Mouse (Mus musculus) kidney, postnatal 36 days (tissue): Measurements from ENCODE around the gene Birc3.
"Not testable (repeated sequence)": the region's sequence is repeated elsewhere in the genome, so short reads cannot be mapped to it uniquely, and the experiment has no call there.

Experiments used
- DNase-seq, 2 experiments: peaks; one replicate each; pipeline ENCODE4 v3.0.0; 2021 to 2022; ENCODE audit warnings: mixed read lengths in 2 of 2

Gene Birc3

GRCm38 (mm10) chr9:7866981-7867380 lies 6.0 kb downstream of the Birc3 start:
- DNase-seq = not testable (repeated sequence)

GRCm38 (mm10) chr9:7860976-7861375 lies 12.0 kb downstream of the Birc3 start:
- DNase-seq = no peak

GRCm38 (mm10) chr9:7855912-7856311 lies 17.1 kb downstream of the Birc3 start:
- no peak for DNase-seq

DNA sequence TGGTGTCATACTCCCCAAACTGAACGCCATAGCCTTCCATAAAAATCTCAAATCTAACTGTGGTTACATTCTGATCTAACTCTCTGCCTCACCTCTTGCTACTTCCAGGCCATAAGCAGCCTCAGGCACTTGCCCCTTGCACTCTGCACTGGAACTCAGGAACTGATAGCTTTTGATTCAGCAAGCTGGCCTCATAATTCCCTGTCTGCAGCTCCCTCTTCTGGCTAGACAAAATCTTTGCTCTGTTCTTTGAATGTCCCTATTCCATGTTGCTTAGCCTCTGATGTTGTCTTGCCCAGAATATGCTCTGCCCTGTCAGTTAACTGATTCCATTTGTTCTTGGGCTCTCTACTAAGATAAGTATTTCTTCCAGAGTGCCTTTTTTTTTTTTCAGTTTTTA lies 17.6 kb downstream of the Birc3 start:
- DNase-seq = peak; percentile 65 to 75

GRCm38 (mm10) chr9:7854196-7854595 lies 18.8 kb downstream of the Birc3 start:
- not testable (repeated sequence) for DNase-seq

DNA sequence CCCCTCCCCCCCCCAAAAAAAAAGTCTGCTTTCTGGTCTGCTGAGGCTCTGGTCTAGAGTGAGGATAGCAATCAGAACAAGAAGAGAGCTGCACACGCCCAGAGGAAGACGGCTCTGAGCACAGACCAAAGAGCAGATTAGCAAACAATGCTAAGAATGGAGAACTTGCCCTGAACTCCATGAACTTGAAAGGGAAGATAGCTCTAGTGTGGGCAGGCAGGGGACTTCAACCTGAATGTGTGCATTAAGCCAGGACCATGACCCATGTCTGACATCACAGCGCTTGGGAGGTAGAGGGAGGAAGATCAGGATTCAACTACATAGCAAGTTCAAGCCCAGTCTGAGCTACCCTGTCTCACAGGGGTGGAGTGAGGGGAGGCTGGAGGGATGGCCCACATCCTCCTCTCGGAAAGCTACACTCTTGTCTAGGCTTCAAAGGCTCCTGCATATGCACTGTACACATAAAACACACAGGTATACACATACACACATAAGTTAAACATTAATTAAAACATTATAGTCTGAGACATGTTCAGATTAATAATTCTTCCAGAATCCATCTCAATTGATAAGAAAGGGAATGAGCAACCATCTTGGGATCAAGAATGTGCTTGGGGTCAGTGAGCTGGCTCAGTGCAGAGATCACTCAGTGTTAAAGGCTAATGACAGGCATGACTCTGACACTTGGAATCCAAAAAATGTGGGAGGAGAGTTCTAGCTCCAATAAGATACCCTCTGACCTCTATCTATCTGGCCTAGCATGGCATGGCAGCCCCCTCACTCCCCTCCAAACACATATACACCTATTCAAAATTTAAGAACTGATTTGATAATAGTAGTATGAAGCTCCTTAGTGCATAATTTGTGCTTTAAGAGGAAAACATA lies 20.4 kb downstream of the Birc3 start:
- DNase-seq = peak in 1 of 2 experiments; percentile 35

GRCm38 (mm10) chr9:7851841-7852240 lies 21.1 kb downstream of the Birc3 start:
- DNase-seq = no peak

- DNase-seq = no peak
Measured at GRCm38 (mm10) chr9:7848191-7848590, 24.8 kb downstream of the Birc3 start.

GRCm38 (mm10) chr9:7846667-7847199 lies 26.3 kb downstream of the Birc3 start:
- no peak for DNase-seq

GRCm38 (mm10) chr9:7845216-7845895 lies 27.6 kb downstream of the Birc3 start:
- peak in 1 of 2 experiments; percentile 48 for DNase-seq

DNA sequence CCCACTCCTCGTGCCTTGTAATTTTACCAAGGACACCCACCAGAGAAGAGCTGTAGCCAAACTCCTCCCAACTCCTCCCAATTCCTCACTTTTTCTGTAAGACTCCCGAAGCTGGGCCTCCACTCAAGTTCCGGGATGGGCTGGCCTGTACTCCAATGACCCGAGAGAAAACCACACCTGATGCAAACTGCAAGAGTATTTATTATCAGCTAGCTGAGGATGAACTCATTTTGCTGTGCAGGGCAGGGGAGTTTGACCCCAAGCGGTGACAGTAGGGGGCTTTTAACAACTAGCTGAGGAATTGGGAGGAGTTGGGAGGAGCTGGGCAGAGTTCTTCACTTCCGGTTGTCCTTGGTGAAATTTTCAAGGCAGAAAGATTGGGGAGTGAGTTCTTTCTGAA lies 31.8 kb downstream of the Birc3 start:
- DNase-seq = no peak

GRCm38 (mm10) chr9:7837806-7838440 lies 35.1 kb downstream of the Birc3 start:
- DNase-seq = peak in 1 of 2 experiments; percentile 12

DNA sequence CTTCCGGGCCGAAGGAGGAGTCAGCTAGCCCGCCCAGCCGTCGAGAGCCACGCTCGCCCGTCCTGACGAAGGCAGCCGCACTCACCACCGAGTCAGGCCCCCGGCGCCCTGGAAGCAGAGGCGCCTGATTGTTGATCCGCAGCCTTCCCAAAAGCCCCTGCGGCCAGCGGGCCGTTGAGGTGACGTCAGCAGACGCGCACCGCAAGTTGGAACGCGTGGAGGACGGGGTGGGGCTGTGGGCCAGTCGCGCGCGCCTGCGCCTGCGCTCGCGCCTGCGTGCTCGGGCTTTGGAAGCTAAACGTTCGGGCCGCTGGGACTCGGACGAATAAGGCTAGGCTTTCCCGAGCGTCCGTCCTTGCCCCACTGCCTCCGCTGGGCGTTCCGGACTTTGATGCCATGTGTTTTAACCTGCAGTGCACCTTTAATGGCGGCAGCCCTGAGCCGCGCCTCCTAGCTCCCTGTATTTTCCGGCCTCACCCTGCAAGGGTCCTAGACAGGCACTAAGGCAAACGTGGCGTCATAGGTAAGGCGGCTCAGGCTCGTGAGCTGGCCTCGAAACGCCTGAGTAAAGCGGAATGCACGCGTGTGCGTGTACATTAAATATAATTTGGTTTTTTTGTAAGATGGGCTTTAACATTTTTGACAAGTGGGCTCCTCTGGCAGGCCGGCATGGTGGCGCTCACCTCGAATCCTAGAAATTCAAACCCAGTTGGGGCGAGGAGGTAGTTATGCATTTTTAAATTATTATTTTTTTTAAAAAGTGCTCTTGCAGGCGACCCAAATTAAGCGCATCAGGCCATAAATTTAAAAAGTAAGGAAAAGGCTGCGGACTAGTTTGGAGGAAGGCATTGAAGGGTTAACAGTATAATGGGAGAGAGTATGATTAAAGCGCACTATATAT lies 35.8 kb downstream of the Birc3 start, which contains the start of gene Birc2:
Gene Birc2 (minus strand): TSS at position 160 of the 901 bp plus-strand sequence.
- peak; percentile 97 to 98 for DNase-seq

DNA sequence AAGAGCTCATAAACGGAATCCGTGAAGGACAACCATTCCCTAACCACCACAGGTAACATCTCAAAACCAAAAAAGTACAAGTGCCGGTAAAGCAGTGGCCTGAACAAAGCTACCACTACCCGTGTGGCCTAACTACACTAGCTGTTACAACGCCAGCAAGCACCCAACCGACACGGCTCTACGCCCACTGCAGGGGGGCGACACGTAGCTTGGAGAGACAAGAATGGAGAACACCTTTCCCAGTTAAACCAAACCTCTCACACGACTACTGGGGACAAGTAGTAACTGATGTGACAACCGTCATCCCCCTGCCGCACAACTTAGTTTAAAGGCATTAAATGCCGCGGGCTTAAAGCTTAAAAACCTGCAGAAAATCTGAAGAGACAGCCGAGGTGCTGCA lies 36.7 kb downstream of the Birc3 start:
- peak; percentile 46 to 67 for DNase-seq

GRCm38 (mm10) chr9:7835302-7835701 lies 37.7 kb downstream of the Birc3 start:
- DNase-seq = no peak

- no peak for DNase-seq
Measured at GRCm38 (mm10) chr9:7833421-7833820, 39.6 kb downstream of the Birc3 start.

DNA sequence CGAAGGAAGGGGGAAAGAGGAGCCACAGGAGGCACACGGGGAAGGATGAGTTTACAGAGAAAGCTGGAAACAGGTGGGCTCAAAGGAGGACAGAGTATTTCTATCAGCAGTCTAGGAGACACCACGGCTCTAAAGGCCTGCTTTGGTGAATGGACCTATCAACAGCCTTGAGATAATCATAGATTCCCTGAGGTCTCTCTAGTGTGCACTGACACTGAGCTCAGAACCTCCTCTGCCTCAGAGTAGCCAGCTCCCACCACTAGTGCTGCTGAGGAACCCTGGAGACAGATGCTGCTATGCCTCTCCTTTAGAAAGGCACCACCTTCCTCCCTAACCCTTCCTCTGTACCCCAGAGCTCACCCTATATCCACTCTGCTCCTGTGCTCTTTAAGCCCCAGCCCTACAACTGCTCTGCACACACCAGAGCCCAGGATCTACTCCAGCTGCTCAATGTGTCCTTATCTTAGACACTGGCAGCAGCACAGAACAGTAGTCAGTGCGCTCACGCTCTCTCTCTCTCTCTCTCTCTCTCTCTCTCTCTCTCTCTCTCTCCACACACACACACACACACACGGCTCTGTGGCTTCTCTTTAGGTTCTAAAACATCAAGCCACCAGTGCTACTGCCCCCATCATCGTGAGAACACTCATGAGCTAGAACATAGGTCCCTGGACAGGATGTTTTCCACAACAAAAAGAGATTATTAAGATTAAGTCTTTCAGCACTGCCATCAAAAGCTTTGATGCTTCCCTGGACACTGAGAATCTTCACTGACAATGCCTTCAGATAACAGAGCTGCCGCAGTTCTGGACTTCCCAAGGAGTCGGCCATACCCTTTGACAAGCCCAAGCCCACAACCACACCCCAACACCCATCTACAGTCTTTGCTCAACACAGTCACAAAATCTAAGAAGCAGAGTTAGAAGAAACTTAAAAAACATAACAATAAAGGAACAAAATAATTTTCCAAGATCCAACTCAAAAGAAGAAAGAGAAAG lies 43.2 kb downstream of the Birc3 start:
- DNase-seq = no peak

- no peak for DNase-seq
Measured at GRCm38 (mm10) chr9:7828706-7829105, 44.3 kb downstream of the Birc3 start.

DNA sequence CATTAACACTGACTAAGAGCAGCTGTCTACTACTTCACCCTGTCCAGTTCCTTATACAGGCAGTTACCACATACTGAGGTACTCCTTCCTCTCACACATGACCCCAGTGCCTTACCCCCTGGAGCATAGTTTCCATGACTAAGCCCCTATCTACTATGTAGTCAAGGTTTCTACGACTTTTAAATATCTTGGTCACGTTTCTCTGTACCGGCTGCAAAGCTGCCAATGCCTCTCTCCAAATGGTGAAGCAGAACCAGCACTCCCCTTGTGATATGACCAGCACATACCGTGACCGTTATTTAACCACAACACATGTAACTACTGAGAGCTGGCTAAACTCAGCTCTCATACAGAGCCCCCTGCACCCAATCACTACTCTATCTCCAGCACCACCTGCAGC lies 48.1 kb downstream of the Birc3 start:
- no peak for DNase-seq

DNA sequence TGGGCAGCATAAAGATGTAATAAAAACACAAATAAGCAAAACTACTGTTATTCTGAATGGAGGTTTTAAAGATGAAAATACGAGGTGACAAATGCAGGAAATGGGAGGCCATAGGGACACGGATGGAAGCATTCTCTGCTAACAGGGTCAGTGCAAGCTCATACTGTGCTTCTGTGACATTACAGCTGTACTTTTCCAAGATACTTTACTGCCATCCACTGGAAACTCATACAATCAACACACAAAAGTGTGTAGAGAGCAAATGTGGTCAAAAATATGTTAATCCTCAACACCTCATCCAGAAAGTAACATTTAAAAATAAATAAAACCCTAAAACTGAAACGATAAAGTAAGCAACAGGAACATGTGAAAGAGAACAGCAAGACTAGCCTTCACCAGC lies 50.2 kb downstream of the Birc3 start:
- no peak for DNase-seq

- no peak for DNase-seq
Measured at GRCm38 (mm10) chr9:7805101-7805506, 67.9 kb downstream of the Birc3 start.
